Mouse (Mus musculus) left cerebral cortex, postnatal 4 days (tissue): ENCODE results near the gene Myo6. TPM values are rescaled to one million over a fixed set of nuclear protein-coding genes. Genes with fewer than 3 reads are reported as not detected.

Experiments used
- DNase-seq: peaks from one replicate; pipeline ENCODE4 v3.0.0-alpha.2; 2022
- intact Hi-C: fragments of 180-260 bp; cut with DNase I; formaldehyde crosslinking; loops from one replicate; pipeline ENCODE4 v1.15.1; 2025
- total RNA-seq, 2 experiments: library from RNA; stranded (reverse); gene quantifications; 2 replicates each; pipeline ENCODE4 v1.2.3; 2021

Myo6 gene
- total RNA-seq, 2 experiments from 2014 or later: 41.7 to 41.8 TPM

DNA sequence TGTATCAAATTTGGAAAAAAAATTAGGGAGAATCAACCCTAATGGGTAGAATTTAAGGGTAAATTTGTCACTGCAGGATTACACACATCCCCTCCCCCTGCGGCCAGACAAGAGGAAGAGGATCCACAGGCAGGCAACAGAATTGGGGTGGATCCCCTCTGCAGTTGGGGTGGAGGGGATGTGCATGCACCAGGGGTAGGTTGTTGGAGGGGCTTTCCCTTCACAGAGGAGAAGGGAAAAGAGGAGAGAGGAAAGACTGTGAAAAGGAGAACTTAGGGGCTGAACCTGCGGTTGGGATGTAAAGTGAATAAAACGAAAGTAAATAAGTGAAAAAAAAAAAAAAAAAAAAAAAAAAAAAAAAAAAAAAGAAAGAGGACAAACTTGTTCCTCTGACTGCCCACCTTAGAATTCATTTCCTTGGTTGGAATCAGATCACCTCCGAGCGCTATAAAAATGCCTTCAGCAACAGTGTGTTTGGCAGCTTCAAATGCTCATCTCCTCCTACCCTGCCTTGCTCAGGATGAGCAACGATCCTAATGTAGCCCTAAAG lies 179.7 kb downstream of the Myo6 start:
- intact Hi-C loops: loop anchor here (10.0 kb wide), 1 partner anchor 600 kb away; no protein-coding TSS in a partner anchor
- no peak for DNase-seq

DNA sequence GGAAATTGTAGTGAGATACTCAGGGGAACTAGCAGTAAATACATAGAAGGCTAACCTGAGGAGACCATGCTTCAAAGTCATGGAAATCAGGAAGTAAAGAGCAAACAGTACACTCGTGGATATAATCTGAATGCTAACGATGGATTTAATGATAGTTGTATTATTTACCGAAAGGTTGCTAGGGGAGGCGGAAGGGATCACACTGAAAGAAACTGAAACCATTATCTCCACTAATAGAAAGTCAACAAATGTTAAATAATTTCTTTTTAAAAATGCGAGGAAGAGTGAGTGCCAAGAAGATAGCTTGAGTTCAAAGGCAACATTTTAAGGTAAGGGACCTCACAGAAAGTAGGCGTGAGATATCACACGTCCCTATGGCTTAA lies 186.5 kb downstream of the Myo6 start:
- no peak for DNase-seq
- intact Hi-C loops: no loop called here

DNA sequence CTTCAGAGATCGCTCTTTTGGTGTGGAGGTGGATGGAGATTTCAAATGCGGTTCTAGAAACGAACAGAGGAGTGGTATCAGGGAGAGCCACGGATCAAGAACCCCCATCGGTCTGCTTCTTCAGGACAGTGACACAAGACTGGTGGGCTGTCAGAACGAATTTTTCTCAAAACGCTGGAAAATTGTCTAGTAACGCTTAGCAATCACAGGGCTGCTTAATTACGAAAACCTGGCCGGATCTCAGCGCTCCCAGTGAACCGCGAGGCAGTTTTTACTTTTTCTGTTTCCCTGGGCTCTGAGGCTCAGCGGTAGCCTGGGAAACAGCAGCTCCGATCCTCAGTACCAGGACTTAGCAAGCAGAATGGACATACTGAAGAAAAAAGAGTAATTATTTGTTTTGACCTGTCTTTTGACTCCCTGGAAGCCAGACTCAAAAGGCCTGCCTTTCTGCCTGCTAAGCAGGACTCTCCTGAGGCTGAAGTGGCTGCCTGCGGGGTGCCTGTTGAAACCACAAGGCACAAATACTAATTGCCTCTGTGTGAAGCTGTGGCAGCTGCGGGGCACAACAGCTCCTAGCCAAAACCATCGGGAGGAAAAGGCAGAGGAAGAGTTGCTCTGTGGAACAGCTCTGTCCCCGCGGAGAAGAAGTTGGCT lies 187.0 kb downstream of the Myo6 start:
- DNase-seq: peak; percentile 48
- intact Hi-C loops: no loop called here

DNA sequence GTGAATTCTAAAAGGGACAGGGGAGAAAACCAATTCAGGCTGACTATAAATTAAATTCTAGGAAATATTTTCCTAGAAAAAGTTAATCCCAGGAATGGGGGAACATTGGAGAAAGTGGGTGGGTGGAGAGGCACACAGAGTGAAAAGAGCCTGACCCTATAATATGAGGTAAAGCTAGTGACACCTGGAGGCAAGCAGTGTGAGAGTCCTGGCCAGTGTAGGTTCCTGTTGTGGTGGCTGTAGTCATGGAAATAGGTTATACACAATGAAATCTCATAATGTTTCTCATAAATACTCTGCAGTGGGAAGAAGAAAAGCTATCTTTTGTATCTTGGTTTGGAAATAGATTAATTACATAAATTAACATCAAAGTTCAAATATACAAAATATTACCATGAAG lies 195.2 kb downstream of the Myo6 start:
- no peak for DNase-seq
- intact Hi-C loops: no loop called here

Other genes with a start within 250 kb of the Myo6 start
- 10 to 100 TPM; 14.6 to 18.2 TPM for gene Filip1, start 152.2 kb upstream of the Myo6 start, total RNA-seq
- 100 to 1,000 TPM; 119 to 131 TPM for gene Senp6, start 98.1 kb upstream of the Myo6 start, total RNA-seq